Mouse (Mus musculus): ENCODE data around the gene Nus1. TPM values are rescaled to one million over a fixed set of nuclear protein-coding genes. Genes with fewer than 3 reads are reported as not detected.

Nus1 gene
- total and polyA plus RNA-seq, 3 experiments = 15.9 to 51.9 (median 27.9) TPM

DNA sequence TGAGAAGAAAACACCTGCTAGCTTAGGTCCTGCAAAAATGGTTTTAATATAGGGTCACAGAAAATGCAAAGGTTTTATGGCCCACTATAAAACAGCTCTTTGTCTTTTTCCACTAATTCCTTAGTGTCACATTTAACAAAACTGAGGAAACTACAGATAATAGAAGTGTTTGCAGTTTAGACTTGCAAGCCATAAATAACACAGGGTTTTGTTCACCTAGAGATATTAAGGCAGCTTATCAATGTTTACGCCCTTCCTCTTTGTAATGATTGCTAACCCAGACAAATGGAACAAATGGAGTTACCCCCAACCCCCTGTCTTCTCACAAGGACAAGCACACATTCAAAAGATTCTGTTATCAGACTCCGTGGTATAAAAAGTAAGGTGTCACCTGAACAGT is 26.1 kb upstream of the Nus1 start:
- dilution Hi-C loops (cut with MboI; ENCODE audit: extremely low pct_ligation_motif_present, extremely low pct_unique_long_range_greater_than_20kb, low sequenced_read_pairs) = no loop called here
- Histone ChIP-seq H3K36me3 (replicated peaks in 1 of 2; ENCODE audit: control insufficient read depth in 1 of 2, insufficient read depth in 1 of 2, low read length in 1 of 2) (no peaks in the 10 kb centered on the region), H3K27me3 (replicated peaks) (no peaks in the 10 kb centered on the region), H3K9me3 (replicated peaks; ENCODE audit: low read length) (no peaks in the 10 kb centered on the region), H3K27ac (ENCODE audit: insufficient read depth, low read depth) (no peak overlapping the region), H3K4me2 (ENCODE audit: insufficient read depth, low read depth, poor library complexity, severe bottlenecking) (no peak overlapping the region), H3K9ac (ENCODE audit: insufficient read depth, low read depth) (no peak overlapping the region), H3K79me2 (replicated peaks; ENCODE audit: control insufficient read depth, extremely low read depth, insufficient read depth, poor library complexity, severe bottlenecking) (no peaks in the 10 kb centered on the region), H3K4me1 (ENCODE audit: control insufficient read depth in 1 of 2, insufficient read depth in 2 of 2) (no peaks in the 10 kb centered on the region), H3K4me3 (replicated peaks in 1 of 3; ENCODE audit: low read depth in 2 of 3, low read length in 2 of 3, poor library complexity in 1 of 3) (no peak overlapping the region)
- TF ChIP-seq NELFE (IDR thresholded peaks at IDR 0.05; ENCODE audit: low read depth, low read length) = no peak
- TF ChIP-seq POLR2AphosphoS2 (IDR thresholded peaks at IDR 0.05; ENCODE audit: low read depth, low read length) = no peak
- TF ChIP-seq IRF4 (IDR thresholded peaks at IDR 0.05; ENCODE audit: low read depth, low read length) = no peak
- no peak for TF ChIP-seq MXI1 (IDR thresholded peaks at IDR 0.05; ENCODE audit: low read depth, low read length)
- no peak for DNase-seq (ENCODE audit: extremely low read depth)
- in situ Hi-C loops (cut with MboI; ENCODE audit: low pct_ligation_motif_present, low pct_unique_long_range_greater_than_20kb, low sequenced_read_pairs) = loop anchor here (25.0 kb wide), 1 partner anchor 279 kb away; no protein-coding TSS in a partner anchor

GRCm38 (mm10) chr10:52396647-52397046 is 20.7 kb upstream of the Nus1 start:
- Histone ChIP-seq H3K4me1 (ENCODE audit: control insufficient read depth in 1 of 2, insufficient read depth in 2 of 2) (no peaks in the 10 kb centered on the region), H3K9me3 (replicated peaks; ENCODE audit: low read length) (no peaks in the 10 kb centered on the region), H3K4me3 (replicated peaks in 1 of 3; ENCODE audit: low read depth in 2 of 3, low read length in 2 of 3, poor library complexity in 1 of 3) (no peak overlapping the region), H3K27me3 (replicated peaks) (no peaks in the 10 kb centered on the region), H3K4me2 (ENCODE audit: insufficient read depth, low read depth, poor library complexity, severe bottlenecking) (no peak overlapping the region), H3K36me3 (replicated peaks in 1 of 2; ENCODE audit: control insufficient read depth in 1 of 2, insufficient read depth in 1 of 2, low read length in 1 of 2) (no peaks in the 10 kb centered on the region), H3K27ac (ENCODE audit: insufficient read depth, low read depth) (no peak overlapping the region), H3K79me2 (replicated peaks; ENCODE audit: control insufficient read depth, extremely low read depth, insufficient read depth, poor library complexity, severe bottlenecking) (no peaks in the 10 kb centered on the region), H3K9ac (ENCODE audit: insufficient read depth, low read depth) (no peak overlapping the region)
- DNase-seq (ENCODE audit: extremely low read depth) = no peak
- in situ Hi-C loops (cut with MboI; ENCODE audit: low pct_ligation_motif_present, low pct_unique_long_range_greater_than_20kb, low sequenced_read_pairs) (loop anchor here (25.0 kb wide), 1 partner anchor 284 kb away; no protein-coding TSS in a partner anchor), dilution Hi-C loops (cut with MboI; ENCODE audit: extremely low pct_ligation_motif_present, extremely low pct_unique_long_range_greater_than_20kb, low sequenced_read_pairs) (no loop called here)
- TF ChIP-seq JUN (IDR thresholded peaks at IDR 0.05; ENCODE audit: insufficient read depth, low read depth, low read length) (no peak), JUND (conservative IDR thresholded peaks at IDR 0.05; ENCODE audit: low read depth, low read length) (no peak), USF1 (IDR thresholded peaks at IDR 0.05; ENCODE audit: low read depth, low read length) (no peak), MYC (IDR thresholded peaks at IDR 0.05; ENCODE audit: low read depth, low read length) (no peak), IRF4 (IDR thresholded peaks at IDR 0.05; ENCODE audit: low read depth, low read length) (no peak), ETS1 (conservative IDR thresholded peaks at IDR 0.05; ENCODE audit: low read depth, low read length) (no peak), KAT2A (IDR thresholded peaks at IDR 0.05; ENCODE audit: insufficient replicate concordance, low read length) (no peak), GABPA (IDR thresholded peaks at IDR 0.05; ENCODE audit: insufficient replicate concordance, low read depth, low read length) (no peak), TBP (conservative IDR thresholded peaks at IDR 0.05; ENCODE audit: low read depth, low read length) (no peak), CHD2 (IDR thresholded peaks at IDR 0.05; ENCODE audit: low read length) (no peak), SIN3A (IDR thresholded peaks at IDR 0.05; ENCODE audit: low read length) (no peak), NRF1 (IDR thresholded peaks at IDR 0.05; ENCODE audit: low read depth, low read length) (no peak), ZNF384 (IDR thresholded peaks at IDR 0.05; ENCODE audit: low read depth, low read length) (no peak), MAX (IDR thresholded peaks at IDR 0.05; ENCODE audit: low read length) (no peak), MXI1 (IDR thresholded peaks at IDR 0.05; ENCODE audit: low read depth, low read length) (no peak), SMC3 (IDR thresholded peaks at IDR 0.05; ENCODE audit: low read depth, low read length) (no peak), UBTF (IDR thresholded peaks at IDR 0.05; ENCODE audit: low read depth, low read length) (no peak), POLR2AphosphoS2 (IDR thresholded peaks at IDR 0.05; ENCODE audit: low read depth, low read length) (no peak), POLR2A (IDR thresholded peaks at IDR 0.05; ENCODE audit: low read depth, low read length) (no peak)
